Mouse (Mus musculus): ENCODE measurements around the gene Styxl1. TPM values are rescaled to one million over a fixed set of nuclear protein-coding genes. Genes with fewer than 3 reads are reported as not detected.

Styxl1 gene
- polyA plus RNA-seq, 1 experiment from 2014 or later: 0.27 TPM

- H3K36me3 ChIP-seq (ENCODE audit: control insufficient read depth, insufficient read depth): peaks cover 15% of the 10 kb centered on the region
- H3K4me3 ChIP-seq (ENCODE audit: low read depth, low read length): no peak overlapping the region
- no peaks in the 10 kb centered on the region for H3K4me1 ChIP-seq (replicated peaks; ENCODE audit: control insufficient read depth, insufficient read depth, low read length)
- no peak for ATAC-seq
- 92% methylated on average over 13 of the region's 13 CpGs for WGBS
- H3K27me3 ChIP-seq (replicated peaks; ENCODE audit: control insufficient read depth, insufficient read depth, low read length): no peaks in the 10 kb centered on the region
- TF ChIP-seq CTCF (IDR thresholded peaks at IDR 0.05; ENCODE audit: low read depth): no peak
- H3K9me3 ChIP-seq (ENCODE audit: control insufficient read depth): no peaks in the 10 kb centered on the region
- H3K27ac ChIP-seq (ENCODE audit: low read depth, low read length): no peak overlapping the region
- H3K9ac ChIP-seq (ENCODE audit: low read depth, low read length): no peak overlapping the region
- no peak overlapping the region for H3K4me2 ChIP-seq (replicated peaks; ENCODE audit: low read depth)
Measured at GRCm38 (mm10) chr5:135711582-135712355, 66.4 kb downstream of the Styxl1 start.

GRCm38 (mm10) chr5:135710599-135711214 is 67.5 kb downstream of the Styxl1 start:
- WGBS: 82% methylated on average over 7 of the region's 7 CpGs
- H3K9me3 ChIP-seq (ENCODE audit: control insufficient read depth): no peaks in the 10 kb centered on the region
- no peaks in the 10 kb centered on the region for H3K4me1 ChIP-seq (replicated peaks; ENCODE audit: control insufficient read depth, insufficient read depth, low read length)
- H3K36me3 ChIP-seq (ENCODE audit: control insufficient read depth, insufficient read depth): peaks cover 6% of the 10 kb centered on the region; the same call in 1 of the 2 replicates
- no peak overlapping the region for H3K4me2 ChIP-seq (replicated peaks; ENCODE audit: low read depth)
- no peak for ATAC-seq
- H3K9ac ChIP-seq (ENCODE audit: low read depth, low read length): no peak overlapping the region
- H3K27ac ChIP-seq (ENCODE audit: low read depth, low read length): no peak overlapping the region
- no peak for TF ChIP-seq CTCF (IDR thresholded peaks at IDR 0.05; ENCODE audit: low read depth)
- H3K4me3 ChIP-seq (ENCODE audit: low read depth, low read length): no peak overlapping the region
- no peaks in the 10 kb centered on the region for H3K27me3 ChIP-seq (replicated peaks; ENCODE audit: control insufficient read depth, insufficient read depth, low read length)

GRCm38 (mm10) chr5:135709716-135710115 is 68.5 kb downstream of the Styxl1 start:
- peaks cover 4% of the 10 kb centered on the region; the same call in 1 of the 2 replicates for H3K36me3 ChIP-seq (ENCODE audit: control insufficient read depth, insufficient read depth)
- no peak overlapping the region for H3K4me2 ChIP-seq (replicated peaks; ENCODE audit: low read depth)
- H3K4me3 ChIP-seq (ENCODE audit: low read depth, low read length): no peak overlapping the region
- TF ChIP-seq CTCF (IDR thresholded peaks at IDR 0.05; ENCODE audit: low read depth): no peak
- WGBS: 90% methylated on average over 5 of the region's 5 CpGs
- H3K4me1 ChIP-seq (replicated peaks; ENCODE audit: control insufficient read depth, insufficient read depth, low read length): no peaks in the 10 kb centered on the region
- no peaks in the 10 kb centered on the region for H3K9me3 ChIP-seq (ENCODE audit: control insufficient read depth)
- ATAC-seq: no peak
- H3K9ac ChIP-seq (ENCODE audit: low read depth, low read length): no peak overlapping the region
- H3K27me3 ChIP-seq (replicated peaks; ENCODE audit: control insufficient read depth, insufficient read depth, low read length): no peaks in the 10 kb centered on the region
- no peak overlapping the region for H3K27ac ChIP-seq (ENCODE audit: low read depth, low read length)

GRCm38 (mm10) chr5:135707855-135708254 is 70.3 kb downstream of the Styxl1 start:
- 52% methylated on average over 1 of the region's 1 CpGs for WGBS
- no peaks in the 10 kb centered on the region for H3K9me3 ChIP-seq (ENCODE audit: control insufficient read depth)
- H3K36me3 ChIP-seq (ENCODE audit: control insufficient read depth, insufficient read depth): peaks cover 8% of the 10 kb centered on the region; the same call in 1 of the 2 replicates
- H3K27ac ChIP-seq (ENCODE audit: low read depth, low read length): no peak overlapping the region
- ATAC-seq: 0 out of 2 replicates have a peak, but pooled peaks have one; percentile 22
- H3K4me1 ChIP-seq (replicated peaks; ENCODE audit: control insufficient read depth, insufficient read depth, low read length): no peaks in the 10 kb centered on the region
- TF ChIP-seq CTCF (IDR thresholded peaks at IDR 0.05; ENCODE audit: low read depth): no peak
- no peak overlapping the region for H3K4me3 ChIP-seq (ENCODE audit: low read depth, low read length)
- H3K9ac ChIP-seq (ENCODE audit: low read depth, low read length): no peak overlapping the region
- no peaks in the 10 kb centered on the region for H3K27me3 ChIP-seq (replicated peaks; ENCODE audit: control insufficient read depth, insufficient read depth, low read length)
- H3K4me2 ChIP-seq (replicated peaks; ENCODE audit: low read depth): no peak overlapping the region

GRCm38 (mm10) chr5:135707039-135707438 is 71.1 kb downstream of the Styxl1 start:
- Histone ChIP-seq H3K27me3 (replicated peaks; ENCODE audit: control insufficient read depth, insufficient read depth, low read length) (no peaks in the 10 kb centered on the region), H3K9me3 (ENCODE audit: control insufficient read depth) (no peaks in the 10 kb centered on the region), H3K36me3 (ENCODE audit: control insufficient read depth, insufficient read depth) (peaks cover 8% of the 10 kb centered on the region; the same call in 1 of the 2 replicates), H3K4me1 (replicated peaks; ENCODE audit: control insufficient read depth, insufficient read depth, low read length) (no peaks in the 10 kb centered on the region), H3K9ac (ENCODE audit: low read depth, low read length) (no peak overlapping the region), H3K27ac (ENCODE audit: low read depth, low read length) (no peak overlapping the region), H3K4me2 (replicated peaks; ENCODE audit: low read depth) (no peak overlapping the region), H3K4me3 (ENCODE audit: low read depth, low read length) (no peak overlapping the region)
- TF ChIP-seq CTCF (IDR thresholded peaks at IDR 0.05; ENCODE audit: low read depth): no peak
- 96% methylated on average over 13 of the region's 13 CpGs for WGBS
- no peak for ATAC-seq

- no peaks in the 10 kb centered on the region for H3K9me3 ChIP-seq (ENCODE audit: control insufficient read depth)
- no peak for ATAC-seq
- peaks cover 20% of the 10 kb centered on the region for H3K36me3 ChIP-seq (ENCODE audit: control insufficient read depth, insufficient read depth)
- no peak overlapping the region for H3K9ac ChIP-seq (ENCODE audit: low read depth, low read length)
- no peak for TF ChIP-seq CTCF (IDR thresholded peaks at IDR 0.05; ENCODE audit: low read depth)
- 91% methylated on average over 4 of the region's 4 CpGs for WGBS
- no peak overlapping the region for H3K4me3 ChIP-seq (ENCODE audit: low read depth, low read length)
- H3K4me1 ChIP-seq (replicated peaks; ENCODE audit: control insufficient read depth, insufficient read depth, low read length): no peaks in the 10 kb centered on the region
- H3K27me3 ChIP-seq (replicated peaks; ENCODE audit: control insufficient read depth, insufficient read depth, low read length): no peaks in the 10 kb centered on the region
- no peak overlapping the region for H3K27ac ChIP-seq (ENCODE audit: low read depth, low read length)
- no peak overlapping the region for H3K4me2 ChIP-seq (replicated peaks; ENCODE audit: low read depth)
Measured at GRCm38 (mm10) chr5:135705383-135705782, 72.8 kb downstream of the Styxl1 start.

Measured in intestine, postnatal 0 days (tissue).